Mouse (Mus musculus) left cerebral cortex, postnatal 4 days (tissue): Measurements from ENCODE around the gene Zfp366. TPM values are rescaled to one million over a fixed set of nuclear protein-coding genes. Genes with fewer than 3 reads are reported as not detected.
A peak's percentile ranks its signal among the peaks of the same experiment; 100 is the strongest.
"Not testable (repeated sequence)": the region's sequence is repeated elsewhere in the genome, so short reads cannot be mapped to it uniquely, and the experiment has no call there.

Source experiments
- DNase-seq: peaks from one replicate; pipeline ENCODE4 v3.0.0-alpha.2; 2022
- intact Hi-C: fragments of 180-260 bp; cut with DNase I; formaldehyde crosslinking; loops from one replicate; pipeline ENCODE4 v1.15.1; 2025
- total RNA-seq, 2 experiments: library from RNA; stranded (reverse); gene quantifications; 2 replicates each; pipeline ENCODE4 v1.2.3; 2021

Gene Zfp366
- 1 to 10 TPM; 4.3 to 4.7 TPM for total RNA-seq

- DNase-seq = no peak
- intact Hi-C loops = no loop called here
Observed at GRCm38 (mm10) chr13:99184155-99184886, at the start of gene Zfp366. Gene Zfp366, plus strand, starts transcription at chr13:99184823.

- intact Hi-C loops = no loop called here
- DNase-seq = no peak
Observed at GRCm38 (mm10) chr13:99138351-99139255, 46.0 kb upstream of the Zfp366 start.

GRCm38 (mm10) chr13:99146355-99146871 is 38.2 kb upstream of the Zfp366 start:
- no peak for DNase-seq
- intact Hi-C loops = no loop called here

- intact Hi-C loops = no loop called here
- DNase-seq = no peak
Observed at GRCm38 (mm10) chr13:99147645-99148111, 36.9 kb upstream of the Zfp366 start.

- no peak for DNase-seq
- intact Hi-C loops = loop anchor here (10.0 kb wide), 1 partner anchor 165 kb away; no protein-coding TSS in a partner anchor
Observed at GRCm38 (mm10) chr13:99149551-99150305, 34.9 kb upstream of the Zfp366 start.

- intact Hi-C loops = loop anchor here (10.0 kb wide), 1 partner anchor 164 kb away; no protein-coding TSS in a partner anchor
- no peak for DNase-seq
Observed at GRCm38 (mm10) chr13:99150626-99151025, 34.0 kb upstream of the Zfp366 start.

GRCm38 (mm10) chr13:99151121-99151520 is 33.5 kb upstream of the Zfp366 start:
- intact Hi-C loops = loop anchor here (10.0 kb wide), 1 partner anchor 164 kb away; no protein-coding TSS in a partner anchor
- DNase-seq = no peak

GRCm38 (mm10) chr13:99152305-99152930 is 32.2 kb upstream of the Zfp366 start:
- intact Hi-C loops = loop anchor here (10.0 kb wide), 1 partner anchor 162 kb away; no protein-coding TSS in a partner anchor

GRCm38 (mm10) chr13:99157709-99158108 is 26.9 kb upstream of the Zfp366 start:
- DNase-seq = no peak
- intact Hi-C loops = loop anchor here (10.0 kb wide), 1 partner anchor 157 kb away; no protein-coding TSS in a partner anchor

More at GRCm38 (mm10) chr13:99152305-99152930, 32.2 kb upstream of the Zfp366 start:
- peak; percentile 30 for DNase-seq

GRCm38 (mm10) chr13:99158773-99159172 is 25.9 kb upstream of the Zfp366 start:
- no peak for DNase-seq
- intact Hi-C loops = loop anchor here (10.0 kb wide), 1 partner anchor 156 kb away; no protein-coding TSS in a partner anchor

- DNase-seq = no peak
- intact Hi-C loops = no loop called here
Observed at GRCm38 (mm10) chr13:99163071-99163470, 21.6 kb upstream of the Zfp366 start.

- DNase-seq = no peak
- intact Hi-C loops = no loop called here
Observed at GRCm38 (mm10) chr13:99163521-99164359, 20.9 kb upstream of the Zfp366 start.

GRCm38 (mm10) chr13:99164360-99164759 is 20.3 kb upstream of the Zfp366 start:
- DNase-seq = no peak
- intact Hi-C loops = no loop called here

GRCm38 (mm10) chr13:99169401-99169800 is 15.2 kb upstream of the Zfp366 start:
- intact Hi-C loops = no loop called here
- DNase-seq = no peak

GRCm38 (mm10) chr13:99170337-99170736 is 14.3 kb upstream of the Zfp366 start:
- DNase-seq = no peak
- intact Hi-C loops = no loop called here

- intact Hi-C loops = no loop called here
Observed at GRCm38 (mm10) chr13:99173849-99174248, 10.8 kb upstream of the Zfp366 start.

GRCm38 (mm10) chr13:99182828-99183227 is 1.8 kb upstream of the Zfp366 start:
- DNase-seq, intact Hi-C loops: not testable (repeated sequence)

More at GRCm38 (mm10) chr13:99173849-99174248, 10.8 kb upstream of the Zfp366 start:
- no peak for DNase-seq

- DNase-seq = no peak
- intact Hi-C loops = no loop called here
Observed at GRCm38 (mm10) chr13:99183257-99183895, 1.2 kb upstream of the Zfp366 start.
